Mouse (Mus musculus): Measurements from ENCODE around the gene Pcsk7.

DNA sequence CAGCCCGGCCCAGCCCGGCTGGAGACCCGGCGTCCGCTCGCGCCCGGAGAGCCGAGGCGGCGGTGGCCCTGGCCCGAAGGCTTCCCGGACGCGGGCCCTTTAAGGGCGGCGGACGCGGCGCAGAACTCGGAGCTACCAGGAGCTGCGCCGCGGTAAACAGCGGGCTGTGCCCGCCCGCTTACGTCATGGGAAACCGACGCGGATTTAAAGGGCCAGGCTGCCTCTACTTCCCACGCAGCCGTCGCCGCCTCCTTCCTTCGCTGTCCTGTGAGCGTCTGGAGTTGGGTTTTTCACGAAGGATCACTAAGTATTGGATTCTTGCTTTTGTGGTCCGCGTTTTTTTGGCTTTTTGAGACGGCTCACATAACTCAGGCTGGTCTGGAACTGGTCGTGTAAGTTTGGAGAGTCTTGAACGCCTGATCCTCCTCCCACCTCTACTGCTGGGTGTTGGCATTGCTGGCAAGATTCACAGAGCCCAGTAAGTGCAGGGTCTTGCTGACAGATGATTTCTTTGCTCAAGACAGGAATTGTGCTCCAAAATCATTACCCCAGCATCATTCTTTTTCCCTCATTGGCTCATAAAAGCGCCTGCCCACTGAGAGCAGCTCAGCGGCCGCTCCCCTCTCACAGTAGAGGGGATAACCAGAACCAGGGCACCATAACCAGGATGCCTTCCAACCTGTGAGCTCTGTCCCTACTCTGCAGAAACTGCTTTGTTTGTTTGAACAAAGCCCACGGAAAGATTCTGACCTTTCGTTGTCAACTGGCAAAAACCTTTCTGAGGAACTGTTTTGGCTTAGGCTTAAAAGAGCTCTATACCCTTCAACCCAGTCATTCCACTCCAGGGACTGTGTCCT is 49.0 kb downstream of the Pcsk7 start, which contains the start of gene Sidt2:
- no peak for TF ChIP-seq CTCF (IDR thresholded peaks at IDR 0.05; ENCODE audit: low read depth)
- no peak for TF ChIP-seq EP300 (IDR thresholded peaks at IDR 0.05; ENCODE audit: low read depth)
